Mouse (Mus musculus) WW6 (cell line): ENCODE measurements around the gene P2ry13.
A peak's percentile ranks its signal among the peaks of the same experiment; 100 is the strongest.

Experiments
- DNase-seq: peaks from one replicate; pipeline ENCODE4 v3.0.0-alpha.2; 2013; ENCODE audit warnings: low read depth, low spot score

Gene P2ry13

DNA sequence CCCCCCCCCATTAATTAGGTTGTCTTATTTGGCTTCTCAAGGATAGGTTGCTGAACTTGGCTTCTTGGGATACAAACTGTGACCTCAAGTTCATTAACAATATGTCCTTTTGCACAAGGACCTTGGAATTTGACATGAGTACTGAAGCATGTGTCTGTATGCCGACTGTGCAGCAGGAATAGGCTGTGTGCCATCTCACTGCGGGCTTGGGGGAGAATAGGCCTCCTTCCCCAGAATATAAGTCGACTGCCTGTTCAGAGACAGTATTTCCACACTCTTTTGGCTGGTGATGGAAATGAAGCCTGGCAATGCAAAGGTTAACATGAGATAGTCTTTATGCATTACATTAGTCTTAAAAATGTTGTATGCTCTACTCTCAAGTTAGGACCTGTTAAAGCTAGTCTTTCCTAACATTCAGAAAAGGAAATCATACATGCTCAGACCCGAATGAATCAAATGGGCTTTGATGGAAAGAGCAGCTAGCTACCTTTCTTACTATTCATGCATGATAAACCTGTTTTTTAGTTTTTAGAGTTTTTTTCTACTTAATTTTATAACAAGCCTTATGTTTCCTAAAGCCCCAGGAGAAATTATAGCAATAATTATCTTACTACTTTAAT lies 13.2 kb downstream of the P2ry13 start:
- no peak for DNase-seq

DNA sequence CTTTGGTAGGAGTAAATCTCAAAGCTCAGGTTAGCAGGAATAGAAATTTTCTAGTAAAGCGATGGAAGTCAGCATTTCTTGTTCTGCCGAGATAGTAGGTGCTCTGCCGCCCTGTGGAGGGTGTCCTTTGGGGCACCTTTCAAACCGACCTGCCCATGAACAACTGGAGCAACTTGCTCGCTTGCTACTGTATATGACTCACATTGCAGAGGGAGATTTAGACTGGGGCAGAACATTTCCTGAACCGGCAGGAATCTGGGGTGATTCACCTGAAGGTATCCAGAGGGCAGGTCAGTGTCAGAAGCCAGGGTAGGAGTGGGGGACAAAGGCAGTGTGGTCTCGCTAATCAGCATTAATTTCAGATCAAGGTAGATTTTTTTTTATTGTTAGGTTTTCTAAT lies 15.7 kb downstream of the P2ry13 start, which contains the start of gene Gpr87:
Gene Gpr87 (minus strand): TSS at position 167 of the 400 bp plus-strand sequence.
- no peak for DNase-seq

DNA sequence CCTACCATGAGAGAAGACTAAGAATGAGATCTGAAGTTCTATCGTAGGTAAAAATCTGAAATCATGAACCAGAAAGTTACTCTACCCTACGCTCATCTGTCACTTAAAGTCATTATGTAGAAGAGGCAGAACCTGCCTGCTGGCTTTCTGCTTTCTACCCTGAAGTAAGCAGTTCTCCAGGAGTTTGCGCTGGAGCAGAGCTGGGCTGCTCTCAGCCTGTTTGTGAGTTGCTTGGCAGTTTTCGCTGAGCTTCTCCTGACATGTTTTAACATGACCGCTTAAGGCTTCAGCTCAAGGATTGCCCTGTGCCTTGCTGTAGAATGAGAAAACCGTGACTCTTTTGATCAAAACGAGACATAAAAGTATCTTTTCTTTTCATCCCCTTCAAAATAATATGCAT lies 16.6 kb downstream of the P2ry13 start:
- no peak for DNase-seq

DNA sequence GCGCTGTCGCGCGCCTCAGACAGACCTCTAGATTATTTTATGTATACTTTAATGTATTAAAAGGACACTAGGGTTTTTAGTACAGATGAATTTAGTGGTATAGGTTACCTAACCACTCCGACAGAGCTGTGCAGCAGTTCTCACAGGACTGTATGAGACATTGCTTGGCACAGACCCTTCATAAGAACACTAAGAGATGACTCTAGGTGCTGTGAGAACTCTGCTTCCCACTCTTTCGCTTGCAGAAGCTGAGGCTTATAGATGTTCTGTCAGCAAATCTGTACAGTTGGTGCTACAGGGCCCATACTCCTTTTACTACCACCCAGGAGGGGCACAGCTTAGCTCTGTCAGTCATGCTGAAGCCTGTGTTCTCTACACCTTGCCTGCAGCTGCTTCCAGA lies 19.0 kb downstream of the P2ry13 start:
- no peak for DNase-seq

DNA sequence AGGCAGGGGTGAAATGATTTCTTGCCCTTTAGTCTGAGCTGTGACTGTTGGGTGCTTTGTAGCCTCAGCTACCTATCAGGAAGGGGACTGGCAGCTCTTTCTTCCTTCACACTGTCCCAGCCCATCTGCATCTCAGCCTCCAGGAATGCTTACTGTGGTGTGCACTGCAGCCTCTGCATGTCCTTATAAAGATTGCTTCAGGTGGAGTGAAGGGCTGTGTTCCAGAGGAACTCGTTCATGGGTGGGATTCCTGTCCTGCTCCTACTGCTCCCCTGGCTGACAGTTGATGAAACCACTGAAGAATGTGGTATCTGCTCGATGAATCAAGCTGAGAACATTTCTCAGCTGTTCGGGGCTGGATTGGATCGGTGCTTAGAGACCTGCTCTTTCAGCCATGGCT lies 23.3 kb downstream of the P2ry13 start:
- DNase-seq = no peak

DNA sequence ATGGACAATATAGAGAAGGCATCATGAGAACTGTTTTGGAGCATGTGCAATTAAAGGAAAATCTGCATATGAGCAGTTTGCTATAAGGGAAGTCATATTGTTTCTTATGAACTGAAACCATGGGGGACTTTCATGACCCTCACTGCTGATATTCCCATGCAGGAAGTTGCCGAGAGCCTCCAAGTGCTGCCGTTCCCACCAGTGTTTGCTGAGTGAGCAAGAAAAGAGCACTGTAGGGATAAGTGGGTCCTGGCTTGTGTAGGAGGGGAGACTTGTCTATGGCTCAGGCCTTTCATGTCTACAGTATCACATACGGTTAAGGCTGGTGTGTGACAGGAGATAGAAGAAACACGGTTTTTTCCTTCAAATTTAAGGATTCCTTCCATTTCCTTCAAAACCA lies 25.0 kb downstream of the P2ry13 start:
- DNase-seq = no peak

DNA sequence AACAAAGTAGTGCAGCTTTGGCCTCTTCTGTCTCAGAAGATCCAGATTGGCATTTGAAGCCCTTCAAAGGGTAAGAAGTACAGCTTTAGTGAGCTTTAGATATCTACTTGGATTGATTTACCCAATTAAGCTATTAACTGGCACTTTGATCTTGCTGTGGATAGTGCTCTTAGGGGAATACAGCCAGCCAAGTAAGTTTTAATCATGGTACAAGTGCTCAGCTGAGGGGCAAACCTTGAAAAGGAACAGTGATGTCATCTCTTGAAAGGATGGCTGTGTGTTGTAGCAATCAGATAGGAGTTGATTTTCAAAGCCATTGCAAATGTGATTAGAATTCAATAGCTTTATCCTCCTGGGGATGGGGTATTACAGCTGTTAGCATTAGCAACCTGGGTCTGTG lies 28.6 kb downstream of the P2ry13 start:
- DNase-seq = no peak

DNA sequence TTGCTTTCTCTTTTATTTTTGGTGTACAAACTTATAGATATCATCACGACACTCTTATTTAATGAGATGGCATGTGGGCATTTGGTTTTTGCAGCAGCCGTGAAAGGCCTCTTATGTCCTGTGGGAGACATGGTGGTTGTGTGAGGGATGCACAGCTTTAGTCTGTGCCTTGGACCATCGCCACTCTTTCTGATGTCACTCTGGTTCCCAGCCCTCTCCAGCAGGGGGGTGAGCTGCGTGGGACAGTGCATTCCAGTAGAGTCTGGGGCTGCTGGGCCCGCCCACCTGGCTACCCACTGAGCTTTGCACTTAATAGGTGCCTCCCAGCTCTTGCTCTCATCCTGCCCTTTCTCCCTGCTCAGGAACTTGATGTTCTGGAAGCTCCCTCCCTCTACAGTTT lies 29.5 kb downstream of the P2ry13 start:
- no peak for DNase-seq

DNA sequence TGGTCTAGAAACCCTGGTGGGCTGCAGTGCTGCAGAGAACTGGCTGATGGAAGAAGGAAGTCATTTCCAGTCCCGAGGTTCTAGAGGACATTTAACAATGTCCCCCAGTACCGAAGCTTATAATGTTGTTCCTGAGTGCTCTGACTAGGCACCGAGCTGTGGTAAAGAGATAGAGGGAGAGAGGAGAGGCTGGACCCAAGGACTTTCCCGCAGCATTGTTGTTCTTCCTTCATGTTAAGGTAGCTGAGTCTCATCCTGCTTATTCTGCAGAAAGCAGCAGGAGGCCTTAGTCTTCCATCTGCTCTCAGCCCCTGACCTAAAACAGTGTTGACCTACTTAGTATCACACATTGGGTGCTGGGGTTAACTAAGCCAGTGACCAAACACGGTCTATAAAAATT lies 33.8 kb downstream of the P2ry13 start:
- DNase-seq = no peak

DNA sequence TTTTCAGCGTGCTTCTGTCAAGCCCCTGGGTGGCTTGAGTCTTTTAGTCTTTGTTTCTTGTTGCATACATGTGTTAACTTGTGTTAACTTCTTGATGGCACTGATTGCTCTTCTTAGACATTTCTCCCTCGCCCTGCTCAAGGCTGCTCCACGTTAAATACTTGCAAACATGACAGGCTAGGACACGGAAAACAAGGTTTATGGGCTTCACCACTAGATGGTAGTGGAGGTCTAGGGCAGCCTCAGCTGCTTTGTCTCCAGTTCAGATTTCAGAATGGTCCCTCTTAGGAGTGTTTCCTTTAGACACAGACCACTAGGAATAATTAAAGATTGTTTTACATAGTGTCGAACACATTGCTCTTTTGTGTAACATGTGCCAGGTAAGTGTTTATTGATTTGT lies 35.4 kb downstream of the P2ry13 start:
- peak; percentile 7 for DNase-seq

DNA sequence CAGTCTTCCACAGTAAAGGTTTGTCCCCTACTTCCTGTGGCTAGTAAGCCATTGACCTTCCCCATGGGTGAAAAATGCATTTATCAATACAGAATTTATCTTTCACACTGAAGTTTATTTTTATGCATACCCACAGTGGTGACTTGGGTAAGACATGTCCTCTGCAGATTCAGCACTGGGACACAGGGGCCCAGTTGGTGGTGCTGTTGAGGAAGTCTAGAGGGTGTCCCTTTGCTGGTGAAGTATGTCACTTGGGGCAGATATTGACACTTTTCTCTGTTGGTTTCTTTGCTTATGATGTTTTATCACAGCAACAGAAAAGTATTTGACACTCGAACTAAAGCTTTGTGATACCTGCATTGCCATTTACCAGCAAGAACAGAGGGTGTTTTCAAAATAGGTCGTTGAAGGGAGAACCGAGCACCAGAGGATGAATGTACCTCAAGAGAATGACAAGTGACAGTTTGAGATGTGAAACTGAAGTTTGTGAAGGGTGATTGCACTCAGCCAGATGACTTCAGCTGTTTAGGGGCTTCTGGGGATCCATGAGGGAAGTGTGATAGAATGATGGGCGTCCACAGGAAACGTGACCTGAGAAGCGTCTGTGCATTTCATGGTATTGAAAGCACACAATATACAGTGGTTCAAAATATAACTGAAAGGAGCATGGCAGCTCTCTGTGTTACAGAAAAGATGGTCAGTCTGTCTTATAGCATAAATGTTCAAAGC lies 36.1 kb downstream of the P2ry13 start:
- no peak for DNase-seq

DNA sequence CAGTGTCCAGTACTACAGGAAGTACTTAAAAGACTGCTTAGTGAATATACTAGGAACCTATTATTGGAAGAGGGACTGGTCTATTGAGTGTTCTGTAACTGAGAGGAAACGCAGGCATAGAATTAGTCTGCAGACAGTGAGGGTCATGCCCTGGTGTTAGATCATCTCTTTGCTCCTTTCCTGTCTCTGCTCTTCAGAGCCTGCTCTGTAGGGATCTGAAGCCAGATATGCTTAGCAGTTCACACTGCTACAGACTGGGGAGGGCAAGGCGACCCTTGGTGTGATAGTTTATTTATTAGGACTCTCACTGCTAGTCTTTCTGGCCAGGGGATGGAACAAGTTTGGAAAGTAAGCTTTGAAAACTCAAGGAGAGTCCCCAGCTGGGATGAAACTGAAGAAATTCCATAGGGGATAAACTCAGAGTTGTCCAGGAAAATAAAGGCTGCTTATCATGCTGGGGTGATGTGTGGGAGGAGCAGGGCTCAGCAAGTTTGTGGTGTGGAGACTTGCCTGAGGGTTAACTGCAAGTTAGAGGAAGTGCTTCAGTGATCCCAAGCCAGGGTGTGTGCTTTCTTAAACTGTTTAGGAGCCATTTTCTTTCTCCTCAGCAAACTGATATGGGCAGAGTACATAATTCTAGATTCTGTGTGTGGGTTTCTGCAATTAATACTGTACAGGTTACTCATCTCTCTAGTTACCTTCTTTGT lies 40.6 kb downstream of the P2ry13 start:
- no peak for DNase-seq

DNA sequence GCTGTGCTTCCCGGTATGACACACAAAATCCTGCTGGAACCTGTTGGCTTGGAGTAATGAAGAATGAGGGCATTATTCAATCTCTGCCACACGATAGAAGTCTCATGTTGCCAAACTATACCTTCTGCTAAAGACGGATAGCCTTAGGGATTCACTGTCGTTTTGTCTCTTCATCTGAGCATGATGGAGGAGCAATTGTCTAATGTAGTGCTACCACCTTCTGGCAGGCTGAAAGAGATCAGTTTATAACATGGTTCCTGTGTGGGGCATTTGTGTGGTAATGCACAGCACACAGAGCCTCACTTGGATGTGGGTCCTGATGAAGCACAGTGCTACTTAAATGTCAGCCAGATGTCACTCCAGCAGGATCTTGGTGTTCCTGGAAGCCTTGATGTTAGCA lies 41.5 kb downstream of the P2ry13 start:
- no peak for DNase-seq

DNA sequence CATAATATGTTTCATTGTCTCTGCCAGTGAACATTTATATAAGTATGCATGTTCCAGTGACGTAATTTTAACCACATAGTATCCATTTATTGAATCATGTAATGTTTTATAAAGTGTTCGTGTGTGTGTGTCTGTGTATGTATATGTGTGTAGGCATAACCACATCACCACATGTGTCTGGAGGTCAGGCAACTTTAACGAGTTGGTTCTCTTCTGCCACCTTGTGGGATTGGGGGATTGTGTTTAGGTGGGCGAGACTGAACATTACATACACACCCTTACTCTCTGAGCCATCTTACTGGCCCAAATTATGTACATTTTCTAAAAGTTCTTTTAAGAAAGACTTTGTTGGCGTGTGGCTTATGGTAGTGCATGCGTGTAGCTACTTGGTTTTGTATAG lies 42.2 kb downstream of the P2ry13 start:
- no peak for DNase-seq

DNA sequence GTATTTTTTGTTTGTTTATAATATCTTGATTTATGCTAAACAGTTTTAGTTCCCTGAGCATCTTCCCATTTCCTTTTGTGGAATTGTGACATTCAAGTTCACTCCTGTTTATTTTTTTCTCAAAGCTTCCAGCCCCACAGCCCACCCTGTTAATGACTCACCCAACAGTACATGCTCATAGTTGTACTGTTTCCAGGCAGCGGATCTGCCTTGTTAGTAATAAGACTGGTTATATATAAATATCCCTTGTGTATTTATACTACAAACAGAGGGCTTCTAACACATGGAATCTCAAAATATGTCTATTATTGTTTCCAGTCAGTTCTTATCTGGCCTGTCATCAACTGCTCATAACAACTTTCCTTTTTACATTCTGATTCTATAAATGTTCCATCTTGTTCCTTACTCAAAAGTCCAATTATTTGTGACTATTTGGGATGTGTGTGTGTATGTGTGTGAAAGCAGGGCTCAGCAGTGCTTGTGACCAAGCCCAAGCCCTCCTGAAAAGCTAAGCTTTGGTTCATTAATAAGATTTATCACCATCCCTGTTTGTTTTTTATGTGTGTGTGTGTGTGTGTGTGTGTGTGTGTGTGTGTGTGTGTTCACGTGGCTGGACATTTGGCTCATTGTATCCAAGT lies 43.1 kb downstream of the P2ry13 start:
- DNase-seq = no peak

DNA sequence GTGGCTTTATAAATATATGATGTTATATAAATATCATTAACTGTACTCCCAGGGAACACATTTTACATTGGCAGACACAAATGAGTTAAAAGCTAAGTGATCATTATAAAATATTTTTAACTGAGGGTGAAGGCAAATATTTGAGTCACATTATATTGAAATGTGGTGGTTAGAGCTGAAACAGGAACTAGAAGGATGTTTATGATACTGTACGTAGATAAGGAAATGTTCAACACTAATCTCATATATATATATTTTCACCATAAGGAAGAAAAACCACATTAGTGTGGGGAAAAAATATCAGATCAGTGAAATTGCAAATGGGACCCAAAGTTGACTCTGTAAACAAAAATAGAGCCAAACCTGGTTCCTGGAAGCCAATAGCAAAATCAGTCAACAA lies 50.2 kb downstream of the P2ry13 start:
- no peak for DNase-seq
